Mouse (Mus musculus) lung, postnatal 0 days (tissue): ENCODE results near the gene Treml1. TPM values are rescaled to one million over a fixed set of nuclear protein-coding genes. Genes with fewer than 3 reads are reported as not detected.

ENCODE experiments used
- ATAC-seq: fragments of 200-750 bp; cut with Nextera tagmentation; 2 replicates; pipeline ENCODE4 v1.8.0; 2017; ENCODE audit warnings: moderate library complexity
- DNase-seq: peaks from one replicate; pipeline ENCODE4 v3.0.0-alpha.2; 2016; ENCODE audit warnings: low spot score
- H3K27ac ChIP-seq: fragments of 300-500 bp; sonication (generic); 2 replicates; pipeline ENCODE4 v1.5.1; 2014; ENCODE audit warnings: antibody characterized with exemption, mild to moderate bottlenecking, low read length, mixed read lengths
- H3K27me3 ChIP-seq: fragments of 300-500 bp; sonication (generic); replicated peaks from 2 replicates; pipeline ENCODE4 v1.6.1; 2014; ENCODE audit warnings: low read length, mixed read lengths; ENCODE audit not compliant: insufficient read depth
- H3K36me3 ChIP-seq: fragments of 300-500 bp; sonication (generic); 2 replicates; pipeline ENCODE4 v1.6.1; 2014; ENCODE audit warnings: low read length, mixed read lengths; ENCODE audit not compliant: insufficient read depth
- H3K4me1 ChIP-seq: fragments of 300-500 bp; sonication (generic); 2 replicates; pipeline ENCODE4 v1.6.1; 2014; ENCODE audit warnings: antibody characterized with exemption, low read depth, low read length, mixed read lengths; ENCODE audit not compliant: insufficient read depth
- H3K4me2 ChIP-seq: fragments of 300-500 bp; sonication (generic); replicated peaks from 2 replicates; pipeline ENCODE4 v1.6.1; 2014; ENCODE audit warnings: low read depth, mild to moderate bottlenecking, low read length, moderate library complexity, mixed read lengths
- H3K4me3 ChIP-seq: fragments of 300-500 bp; sonication (generic); 2 replicates; pipeline ENCODE4 v1.5.1; 2014; ENCODE audit warnings: low read depth, low read length
- H3K9ac ChIP-seq: fragments of 300-500 bp; sonication (generic); replicated peaks from 2 replicates; pipeline ENCODE4 v1.6.1; 2014; ENCODE audit warnings: low read depth, mild to moderate bottlenecking
- H3K9me3 ChIP-seq: fragments of 300-500 bp; sonication (generic); 2 replicates; pipeline ENCODE4 v1.6.1; 2016; ENCODE audit warnings: low read length, mixed read lengths
- CTCF ChIP-seq: IDR thresholded peaks from 2 replicates; pipeline ENCODE4 v1.5.1; 2016; ENCODE audit warnings: antibody characterized with exemption, mild to moderate bottlenecking
- EP300 ChIP-seq: IDR thresholded peaks from 2 replicates; pipeline ENCODE4 v1.6.1; 2016; ENCODE audit warnings: antibody characterized with exemption, mild to moderate bottlenecking, control low read depth
- WGBS: fragments of 180-500 bp; shearing (Covaris S2); extraction: QIAGEN DNeasy Blood & Tissue Kit; methylation state at CpG from one replicate; pipeline ENCODE4 v1.1.7; 2014; 5-methylcytosine and 5-hydroxymethylcytosine counted together
- polyA plus RNA-seq: library from polyadenylated mRNA; unstranded; fragments of >200 nt; fragmentation: Nextera tagmentation; extraction: Ambion mirVana; gene quantifications from 2 replicates; pipeline ENCODE4 v1.2.1, GENCODE M21; 2015

Treml1 gene
- polyA plus RNA-seq, 1 experiment from 2014 or later: 4.3 TPM

DNA sequence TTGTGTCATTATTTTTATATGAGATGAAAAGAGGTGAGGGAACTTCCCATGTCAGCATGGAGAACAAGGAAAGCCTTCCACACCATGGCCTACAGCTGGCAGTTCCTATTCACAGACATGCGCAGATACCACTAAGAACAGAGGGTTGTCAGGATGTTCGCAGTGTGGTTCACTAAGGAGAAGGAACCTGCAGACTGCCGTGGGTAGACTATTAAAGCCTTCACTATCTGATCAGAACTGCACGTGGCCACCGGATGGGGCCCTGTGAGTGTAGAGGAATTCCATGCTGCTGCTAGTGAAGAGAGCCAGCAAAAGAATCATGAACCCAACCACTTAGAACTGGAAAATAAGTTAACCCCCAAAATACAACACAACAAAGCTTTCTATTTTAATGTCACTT, 29.7 kb downstream of the Treml1 start:
- 95% methylated on average over 5 of the region's 5 CpGs for WGBS
- Histone ChIP-seq H3K9ac (no peak overlapping the region), H3K36me3 (peaks cover 58% of the 10 kb centered on the region), H3K4me1 (no peaks in the 10 kb centered on the region), H3K27me3 (no peaks in the 10 kb centered on the region), H3K4me3 (no peak overlapping the region), H3K27ac (no peak overlapping the region), H3K4me2 (no peak overlapping the region), H3K9me3 (no peaks in the 10 kb centered on the region)
- ATAC-seq (no peak), DNase-seq (no peak)
- no peak for TF ChIP-seq EP300
- no peak for TF ChIP-seq CTCF

DNA sequence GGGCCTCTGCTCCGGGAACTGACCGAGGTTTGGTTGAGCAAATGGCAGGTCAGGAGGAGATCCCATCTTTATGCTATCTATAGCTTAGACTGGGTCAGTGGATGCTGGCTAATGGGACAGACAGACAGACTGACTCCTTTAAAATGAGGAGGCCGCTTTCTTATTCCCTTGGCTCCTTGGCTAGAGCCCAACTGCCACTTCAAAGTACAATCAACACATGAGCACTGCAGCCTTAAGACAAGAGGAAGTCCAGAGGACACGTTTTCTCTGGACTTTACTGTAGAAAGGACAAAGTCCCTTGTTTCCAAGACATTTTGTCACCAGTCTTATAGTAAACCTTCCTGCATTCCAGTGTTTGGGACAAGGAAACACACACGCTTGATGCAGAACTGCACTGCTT, 31.7 kb downstream of the Treml1 start:
- Histone ChIP-seq H3K4me3 (no peak overlapping the region), H3K4me2 (no peak overlapping the region), H3K27ac (no peak overlapping the region), H3K9me3 (no peaks in the 10 kb centered on the region), H3K27me3 (no peaks in the 10 kb centered on the region), H3K36me3 (peaks cover 63% of the 10 kb centered on the region), H3K9ac (no peak overlapping the region), H3K4me1 (no peaks in the 10 kb centered on the region)
- TF ChIP-seq CTCF (no peak), EP300 (no peak)
- DNase-seq (no peak), ATAC-seq (no peak)
- 81% methylated on average over 5 of the region's 5 CpGs for WGBS

DNA sequence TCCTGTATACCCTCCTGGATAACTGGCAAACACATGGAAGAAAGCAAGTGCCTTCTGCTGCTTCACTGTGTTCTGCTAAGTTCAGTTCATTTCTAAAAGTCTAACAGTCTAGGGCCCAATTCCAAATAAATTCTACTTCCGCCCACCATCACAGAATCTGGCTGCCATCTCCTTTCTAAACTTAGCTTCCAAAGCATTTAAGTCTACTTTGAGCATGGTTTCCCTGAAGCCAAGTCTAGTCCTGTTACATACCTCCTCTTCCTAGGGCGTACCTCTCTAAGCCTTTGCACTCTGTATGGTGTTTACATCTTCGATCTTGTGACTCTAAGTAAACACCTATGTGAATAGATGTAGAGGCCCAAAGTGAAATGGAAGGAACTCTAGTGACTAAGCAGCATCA, 32.9 kb downstream of the Treml1 start:
- H3K27ac ChIP-seq: no peak overlapping the region
- no peak overlapping the region for H3K4me2 ChIP-seq
- WGBS: 90% methylated on average over 3 of the region's 3 CpGs
- TF ChIP-seq CTCF (no peak), EP300 (no peak)
- H3K36me3 ChIP-seq: peaks cover 63% of the 10 kb centered on the region
- no peaks in the 10 kb centered on the region for H3K9me3 ChIP-seq
- no peaks in the 10 kb centered on the region for H3K27me3 ChIP-seq
- no peak for ATAC-seq
- H3K9ac ChIP-seq: no peak overlapping the region
- no peak overlapping the region for H3K4me3 ChIP-seq
- H3K4me1 ChIP-seq: no peaks in the 10 kb centered on the region
- no peak for DNase-seq

DNA sequence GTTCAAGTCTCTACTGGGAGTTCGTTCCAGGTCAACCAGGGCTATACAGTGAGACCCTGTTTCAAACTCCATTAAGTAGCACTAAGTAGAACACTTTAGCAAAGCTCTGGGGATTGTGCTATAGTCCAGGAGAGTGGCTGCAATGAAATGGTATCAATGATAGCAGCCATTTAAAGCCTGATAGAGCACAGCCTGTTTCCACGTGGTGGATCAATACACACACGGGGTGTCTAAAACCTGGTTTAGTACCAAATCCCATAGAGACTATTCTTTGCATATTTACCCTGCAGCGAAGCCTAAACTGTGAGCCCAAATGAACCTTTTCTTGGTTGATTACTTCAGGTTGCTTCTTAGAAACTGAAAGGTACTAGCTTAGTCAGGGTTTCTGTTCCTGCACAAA, 42.0 kb downstream of the Treml1 start:
- WGBS: 87% methylated on average over 4 of the region's 4 CpGs

DNA sequence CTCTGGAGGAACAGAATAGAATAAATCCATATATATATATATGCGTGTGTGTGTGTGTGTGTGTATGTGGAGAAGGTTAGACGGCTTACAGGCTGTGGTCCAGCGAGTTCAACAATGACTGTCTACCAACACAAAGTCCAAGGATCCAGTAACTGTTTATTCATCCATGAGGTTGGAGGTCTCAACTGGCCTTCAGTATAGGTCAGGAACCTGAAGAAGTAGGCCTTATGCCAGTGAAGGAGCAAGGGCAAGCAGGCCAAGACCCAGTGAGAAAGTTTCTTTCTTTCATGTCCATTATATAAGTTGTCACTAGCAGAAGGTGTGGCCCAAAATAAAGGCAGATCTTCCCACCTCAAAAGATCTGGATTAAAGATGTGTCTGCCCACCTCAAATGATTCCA, 43.0 kb downstream of the Treml1 start:
- ATAC-seq: no peak

More for the DNA sequence above, 42.0 kb downstream of the Treml1 start:
- Histone ChIP-seq H3K4me1 (no peaks in the 10 kb centered on the region; the same call in 1 of the 2 replicates), H3K4me3 (no peak overlapping the region), H3K36me3 (peaks cover 9% of the 10 kb centered on the region; the same call in 1 of the 2 replicates), H3K9ac (no peak overlapping the region), H3K4me2 (no peak overlapping the region), H3K27me3 (no peaks in the 10 kb centered on the region), H3K27ac (no peak overlapping the region), H3K9me3 (no peaks in the 10 kb centered on the region)
- DNase-seq (no peak), ATAC-seq (no peak)
- TF ChIP-seq CTCF (no peak), EP300 (no peak)

DNA sequence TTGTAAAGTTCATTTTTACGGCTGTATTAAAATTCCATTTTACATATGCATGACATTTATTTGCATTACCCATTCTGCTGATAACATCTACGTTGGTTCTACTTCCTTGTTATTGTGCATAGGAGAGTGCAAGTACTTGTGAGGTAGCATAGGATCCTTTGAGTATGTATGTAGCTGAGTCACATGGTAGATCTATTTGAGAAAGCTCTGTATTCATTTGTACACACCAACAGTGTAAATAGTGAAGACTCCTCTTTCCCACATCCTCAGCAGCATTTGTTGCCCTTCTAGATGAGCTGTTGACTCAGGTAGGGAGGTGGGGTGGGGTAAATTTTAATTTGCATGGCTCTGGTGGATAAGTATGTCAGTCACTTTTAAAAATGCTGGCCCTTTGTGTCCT, 44.1 kb downstream of the Treml1 start:
- Histone ChIP-seq H3K27ac (no peak overlapping the region), H3K4me2 (no peak overlapping the region), H3K4me3 (no peak overlapping the region), H3K4me1 (peaks cover 6% of the 10 kb centered on the region; the same call in 1 of the 2 replicates), H3K9me3 (no peaks in the 10 kb centered on the region), H3K27me3 (no peaks in the 10 kb centered on the region), H3K36me3 (peaks cover 2% of the 10 kb centered on the region; the same call in 1 of the 2 replicates), H3K9ac (no peak overlapping the region)
- no peak for TF ChIP-seq CTCF
- TF ChIP-seq EP300: no peak
- 53% methylated on average over 2 of the region's 2 CpGs for WGBS
- DNase-seq: no peak
- no peak; the same call in 1 of the 2 replicates for ATAC-seq

More for the DNA sequence above, 43.0 kb downstream of the Treml1 start:
- H3K4me3 ChIP-seq: no peak overlapping the region
- peaks cover 4% of the 10 kb centered on the region; the same call in 1 of the 2 replicates for H3K4me1 ChIP-seq
- TF ChIP-seq EP300 (no peak), CTCF (no peak)
- peaks cover 9% of the 10 kb centered on the region; the same call in 1 of the 2 replicates for H3K36me3 ChIP-seq
- whole genome bisulfite sequencing: 88% methylated on average over 3 of the region's 3 CpGs
- no peaks in the 10 kb centered on the region for H3K9me3 ChIP-seq
- DNase-seq: no peak
- no peaks in the 10 kb centered on the region for H3K27me3 ChIP-seq
- H3K9ac ChIP-seq: no peak overlapping the region
- no peak overlapping the region for H3K27ac ChIP-seq
- H3K4me2 ChIP-seq: no peak overlapping the region

DNA sequence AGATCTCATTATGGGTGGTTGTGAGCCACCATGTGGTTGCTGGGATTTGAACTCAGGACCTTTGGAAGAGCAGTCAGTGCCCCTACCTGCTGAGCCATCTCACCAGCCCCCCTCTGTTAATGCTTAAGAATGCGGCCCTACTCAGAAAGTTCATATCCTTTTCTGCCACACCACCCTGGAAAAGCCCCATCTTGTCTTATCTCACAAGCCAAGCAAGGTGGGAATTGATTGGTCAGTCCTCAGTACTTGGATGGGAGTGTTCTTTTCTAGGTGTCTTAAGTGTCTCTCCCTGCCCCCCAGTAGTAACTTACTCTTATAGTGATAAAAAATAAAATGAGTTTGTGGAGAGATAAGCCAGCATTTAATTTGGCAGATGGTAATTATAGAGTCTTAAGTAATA, 45.0 kb downstream of the Treml1 start:
- Histone ChIP-seq H3K27me3 (no peaks in the 10 kb centered on the region), H3K4me2 (no peak overlapping the region), H3K4me1 (peaks cover 6% of the 10 kb centered on the region; the same call in 1 of the 2 replicates), H3K4me3 (no peak overlapping the region), H3K9ac (no peak overlapping the region), H3K9me3 (no peaks in the 10 kb centered on the region), H3K36me3 (no peaks in the 10 kb centered on the region), H3K27ac (no peak overlapping the region)
- no peak for TF ChIP-seq EP300
- TF ChIP-seq CTCF: no peak
- DNase-seq (no peak), ATAC-seq (no peak)
- WGBS: 56% methylated on average over 1 of the region's 1 CpGs
